Mouse (Mus musculus): ENCODE data around the gene Rsrc1. TPM values are rescaled to one million over a fixed set of nuclear protein-coding genes. Genes with fewer than 3 reads are reported as not detected.
"Not testable (repeated sequence)": the region's sequence is repeated elsewhere in the genome, so short reads cannot be mapped to it uniquely, and the experiment has no call there.

Rsrc1 gene
- total RNA-seq, 2 experiments from 2014 or later: 35.7 to 40.0 TPM

- DNase-seq (ENCODE audit: low spot score in 2 of 2): no peak
Observed at GRCm38 (mm10) chr3:66982181-66982911, 1.2 kb downstream of the Rsrc1 start.

DNA sequence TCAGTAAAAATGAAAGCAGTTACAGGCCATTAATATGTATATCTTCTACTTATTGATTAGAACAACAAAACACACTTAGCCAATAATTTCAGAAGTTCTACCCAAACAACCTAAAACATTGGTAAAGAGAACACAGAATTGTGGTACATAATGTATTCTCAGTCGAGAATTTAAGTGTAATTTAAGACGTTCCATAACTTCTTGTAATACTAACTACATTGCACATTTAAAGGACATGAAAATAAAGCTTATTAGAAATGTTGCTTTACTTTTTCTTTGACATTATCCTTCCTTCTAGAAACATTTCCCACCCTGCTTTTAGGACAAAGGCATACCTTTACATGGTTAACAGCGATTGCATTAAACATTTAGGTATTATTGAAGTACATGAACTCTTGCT lies 2.3 kb downstream of the Rsrc1 start:
- DNase-seq (ENCODE audit: low spot score in 2 of 2): no peak

DNA sequence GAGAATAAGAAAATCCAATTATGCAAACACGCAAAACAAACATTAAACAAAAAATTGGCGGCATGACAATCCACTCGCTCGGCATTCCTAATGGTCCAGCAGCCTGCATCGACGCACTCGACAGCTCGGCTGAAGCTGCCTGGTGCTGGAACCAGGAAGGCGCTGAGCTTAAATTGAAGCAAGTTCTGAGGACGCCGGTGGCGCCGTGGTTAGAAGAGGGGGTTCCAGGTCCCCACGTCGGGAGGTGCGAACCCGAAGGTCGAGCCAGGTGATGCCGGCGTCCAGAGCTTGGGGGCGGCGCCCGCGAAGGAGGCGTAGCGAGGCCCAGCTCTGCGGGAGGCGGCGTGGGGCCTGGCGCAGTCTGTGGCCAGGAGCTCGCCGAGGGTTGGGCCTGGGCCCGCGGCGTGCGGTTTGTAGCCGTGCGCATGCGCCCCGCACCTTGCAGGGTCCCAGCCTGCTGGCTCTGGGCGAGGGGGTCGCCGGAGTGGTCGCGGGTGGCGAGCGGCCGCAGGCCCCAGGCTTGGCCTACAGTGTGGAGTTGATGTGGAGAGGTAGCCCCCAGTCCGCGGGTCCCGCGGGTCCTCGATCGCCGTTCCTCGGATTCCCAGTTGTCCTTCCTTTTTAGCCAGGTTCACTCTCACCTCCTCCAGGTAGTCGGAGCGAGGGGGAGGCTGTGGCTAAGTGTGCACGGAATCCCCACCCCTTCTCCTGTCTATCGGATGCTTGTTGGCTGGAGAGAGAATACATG lies 4.5 kb downstream of the Rsrc1 start:
- DNase-seq (ENCODE audit: low spot score in 2 of 2): peak; percentile 67 to 79

- DNase-seq (ENCODE audit: low spot score in 2 of 2): no peak
Observed at GRCm38 (mm10) chr3:66986287-66986560, 5.0 kb downstream of the Rsrc1 start.

DNA sequence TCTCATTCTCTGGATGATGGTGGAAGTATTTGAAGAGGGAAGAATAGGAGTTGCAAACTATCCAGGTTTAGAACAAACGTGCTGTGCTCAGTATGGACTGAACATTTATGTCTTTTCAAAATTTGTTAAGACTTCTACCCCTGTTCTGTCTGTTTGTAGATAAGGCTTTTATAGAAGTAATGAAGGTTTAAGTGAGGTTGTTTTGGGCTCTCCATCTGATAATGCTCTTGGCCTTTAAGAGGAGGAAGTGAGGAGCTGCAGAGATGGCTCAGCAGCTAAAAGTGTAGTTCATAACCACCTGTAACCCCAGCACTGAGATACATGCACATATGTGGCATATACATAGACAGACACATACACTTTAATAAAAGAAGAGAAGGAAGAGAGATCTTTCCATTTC lies 15.6 kb downstream of the Rsrc1 start:
- no peak for DNase-seq (ENCODE audit: low spot score in 2 of 2)

GRCm38 (mm10) chr3:67036387-67037062 lies 55.3 kb downstream of the Rsrc1 start:
- no peak for DNase-seq (ENCODE audit: low spot score in 2 of 2)

- no peak for DNase-seq (ENCODE audit: low spot score in 2 of 2)
Observed at GRCm38 (mm10) chr3:67059755-67060154, 78.6 kb downstream of the Rsrc1 start.

GRCm38 (mm10) chr3:67070575-67071488 lies 89.6 kb downstream of the Rsrc1 start:
- DNase-seq (ENCODE audit: low spot score in 2 of 2): no peak

GRCm38 (mm10) chr3:67073653-67074052 lies 92.5 kb downstream of the Rsrc1 start:
- DNase-seq (ENCODE audit: low spot score in 2 of 2): not testable (repeated sequence)

GRCm38 (mm10) chr3:67075484-67075883 lies 94.3 kb downstream of the Rsrc1 start:
- no peak for DNase-seq (ENCODE audit: low spot score in 2 of 2)

GRCm38 (mm10) chr3:67084742-67085141 lies 103.6 kb downstream of the Rsrc1 start:
- no peak for DNase-seq (ENCODE audit: low spot score in 2 of 2)

GRCm38 (mm10) chr3:67108428-67108827 lies 127.2 kb downstream of the Rsrc1 start:
- no peak for DNase-seq (ENCODE audit: low spot score in 2 of 2)

GRCm38 (mm10) chr3:67116317-67116716 lies 135.1 kb downstream of the Rsrc1 start:
- no peak for DNase-seq (ENCODE audit: low spot score in 2 of 2)

DNA sequence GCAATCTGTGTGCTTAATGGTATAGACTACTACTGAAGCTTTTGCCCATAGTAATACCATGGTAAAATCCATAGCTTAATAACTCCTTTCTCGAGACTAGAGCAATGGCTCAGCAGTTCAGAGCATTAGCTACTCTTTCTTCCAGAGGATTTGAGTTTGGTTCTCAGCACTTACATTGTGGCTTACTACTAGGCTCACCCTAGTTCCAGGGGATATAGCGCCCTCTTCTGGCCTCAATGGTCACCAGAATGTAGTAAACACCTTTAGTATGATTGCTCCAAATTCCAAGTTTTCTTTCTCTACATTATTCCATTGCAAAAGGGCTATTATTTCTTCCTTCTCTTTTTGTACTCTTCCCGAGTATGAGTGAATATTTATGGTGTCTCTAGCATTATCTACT lies 151.3 kb downstream of the Rsrc1 start:
- DNase-seq (ENCODE audit: low spot score in 2 of 2): no peak

DNA sequence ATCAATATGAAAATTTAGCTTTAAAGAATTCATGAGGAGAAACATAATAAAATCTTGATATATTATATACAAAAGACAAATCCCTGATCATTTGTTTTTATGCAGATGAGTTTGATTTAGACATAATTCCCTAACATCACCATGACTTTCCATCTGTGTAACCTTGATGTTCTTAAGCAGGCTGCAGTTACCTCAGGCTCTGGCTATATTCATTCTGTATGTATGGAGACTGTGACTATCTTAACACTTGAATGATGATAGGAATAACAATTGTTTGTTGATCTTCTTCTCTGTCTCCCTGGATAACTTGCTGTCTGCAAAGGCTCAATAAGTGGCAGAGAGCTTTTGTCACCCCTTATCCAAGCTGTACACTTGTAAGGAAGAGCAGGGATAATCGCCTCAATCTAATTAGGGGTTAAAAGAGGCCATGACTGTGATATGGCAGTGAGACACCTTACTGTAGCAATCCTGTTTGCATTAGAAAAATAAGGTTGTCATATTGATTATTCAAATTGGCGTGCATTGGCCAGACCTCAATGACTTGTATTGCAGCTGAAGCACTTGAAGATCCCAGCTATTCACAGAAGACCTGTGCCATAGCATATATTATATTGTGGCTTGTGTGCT lies 154.7 kb downstream of the Rsrc1 start:
- no peak for DNase-seq (ENCODE audit: low spot score in 2 of 2)

- no peak for DNase-seq (ENCODE audit: low spot score in 2 of 2)
Observed at GRCm38 (mm10) chr3:67144952-67145351, 163.8 kb downstream of the Rsrc1 start.

GRCm38 (mm10) chr3:67146280-67146679 lies 165.1 kb downstream of the Rsrc1 start:
- DNase-seq (ENCODE audit: low spot score in 2 of 2): no peak

DNA sequence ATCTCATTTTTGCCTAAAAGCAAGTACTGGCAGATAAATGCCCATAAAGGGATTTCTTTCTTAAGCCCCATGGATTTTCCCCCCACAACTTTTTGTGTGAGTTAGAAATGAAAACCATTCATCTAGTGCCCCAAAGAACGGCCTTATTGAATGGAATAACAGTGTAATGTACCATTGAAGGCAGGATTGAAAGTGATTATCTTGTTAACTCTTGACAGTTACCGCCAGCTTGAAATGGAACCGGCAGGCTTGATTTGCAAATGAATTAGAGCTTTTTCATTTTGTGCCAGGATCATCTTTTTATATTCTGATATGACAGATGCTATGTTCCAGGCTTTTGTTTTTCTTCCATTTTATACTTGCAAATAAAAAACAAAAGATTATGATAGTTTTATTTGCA lies 166.1 kb downstream of the Rsrc1 start:
- DNase-seq (ENCODE audit: low spot score in 2 of 2): no peak

DNA sequence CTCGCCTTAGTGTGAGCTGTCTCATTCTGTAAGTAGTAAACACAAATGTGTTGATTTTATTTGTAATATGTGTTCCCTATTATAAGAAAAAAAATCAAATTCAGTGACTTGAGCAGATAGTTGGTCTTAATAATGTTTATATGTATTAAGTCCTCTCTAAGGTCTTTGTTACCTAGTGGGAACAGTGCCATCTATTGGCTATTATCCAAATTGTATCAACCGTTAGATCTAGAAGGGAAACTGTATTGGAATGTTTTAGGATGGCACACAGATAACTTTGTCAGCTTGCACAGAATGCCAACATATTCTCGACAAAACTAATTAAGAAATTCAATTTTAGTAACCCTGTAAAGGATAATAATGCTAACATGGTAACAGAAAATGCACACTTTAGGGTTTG lies 216.0 kb downstream of the Rsrc1 start:
- DNase-seq (ENCODE audit: low spot score in 2 of 2): no peak

DNA sequence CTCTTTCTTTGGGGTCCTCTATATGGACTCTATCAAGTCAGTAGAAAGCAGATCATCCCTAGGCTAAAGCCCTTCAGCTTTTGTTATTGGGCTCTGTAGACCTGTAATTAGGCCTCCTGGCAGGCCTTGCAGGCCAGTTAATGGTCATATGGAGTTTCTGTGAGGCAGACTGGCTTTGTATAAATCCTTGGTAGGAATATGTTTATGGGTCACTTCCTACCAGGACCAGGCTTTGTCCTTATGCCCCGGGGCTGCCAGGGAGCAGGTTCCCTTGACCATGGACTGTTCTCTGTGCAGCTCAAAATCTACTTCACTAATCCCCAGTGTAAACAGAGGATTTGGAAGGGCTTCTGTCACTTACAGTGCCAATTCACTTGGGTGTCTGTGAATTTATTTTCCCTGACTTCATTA lies 231.9 kb downstream of the Rsrc1 start:
- no peak for DNase-seq (ENCODE audit: low spot score in 2 of 2)

All from left cerebral cortex, adult 18-20 months (tissue).